Mouse (Mus musculus): ENCODE measurements around the gene Snx32.
"Not testable (repeated sequence)": the region's sequence is repeated elsewhere in the genome, so short reads cannot be mapped to it uniquely, and the experiment has no call there.

Gene Snx32

GRCm38 (mm10) chr19:5512091-5513004 is 2.0 kb upstream of the Snx32 start:
- no peak for DNase-seq (ENCODE audit: low spot score)

GRCm38 (mm10) chr19:5511074-5511632 is 815 bp upstream of the Snx32 start:
- DNase-seq (ENCODE audit: low spot score), result no peak

GRCm38 (mm10) chr19:5503687-5504086 is 6.7 kb downstream of the Snx32 start, which contains the start of gene 1700020D05Rik:
TSS of gene 1700020D05Rik (minus strand) at chr19:5503787.
- DNase-seq (ENCODE audit: low spot score), result no peak

- DNase-seq (ENCODE audit: low spot score), result no peak
Measured at GRCm38 (mm10) chr19:5500330-5500875, 9.9 kb downstream of the Snx32 start.

- DNase-seq (ENCODE audit: low spot score), result no peak
Measured at GRCm38 (mm10) chr19:5496052-5496370, 14.3 kb downstream of the Snx32 start.

GRCm38 (mm10) chr19:5495353-5496051 is 14.8 kb downstream of the Snx32 start:
- DNase-seq (ENCODE audit: low spot score), result no peak

- no peak for DNase-seq (ENCODE audit: low spot score)
Measured at GRCm38 (mm10) chr19:5494314-5494713, 16.0 kb downstream of the Snx32 start.

- not testable (repeated sequence) for DNase-seq (ENCODE audit: low spot score)
Measured at GRCm38 (mm10) chr19:5493301-5493721, 17.0 kb downstream of the Snx32 start.

- no peak for DNase-seq (ENCODE audit: low spot score)
Measured at GRCm38 (mm10) chr19:5492641-5493040, 17.7 kb downstream of the Snx32 start.

- DNase-seq (ENCODE audit: low spot score), result peak; percentile 87
Measured at GRCm38 (mm10) chr19:5490898-5491708, 19.2 kb downstream of the Snx32 start.

- peak; percentile 96 for DNase-seq (ENCODE audit: low spot score)
Measured at GRCm38 (mm10) chr19:5490313-5490897, 19.9 kb downstream of the Snx32 start, which contains the start of gene Cfl1. TSS of gene Cfl1 (plus strand) at chr19:5490455.

- not testable (repeated sequence) for DNase-seq (ENCODE audit: low spot score)
Measured at GRCm38 (mm10) chr19:5489721-5490120, 20.6 kb downstream of the Snx32 start.

GRCm38 (mm10) chr19:5488878-5489571 is 21.3 kb downstream of the Snx32 start:
- peak; percentile 96 for DNase-seq (ENCODE audit: low spot score)

- DNase-seq (ENCODE audit: low spot score), result peak; percentile 95
Measured at GRCm38 (mm10) chr19:5487768-5488550, 22.4 kb downstream of the Snx32 start, which contains the start of gene Mus81. TSS of gene Mus81 (minus strand) at chr19:5488402.

- no peak for DNase-seq (ENCODE audit: low spot score)
Measured at GRCm38 (mm10) chr19:5486771-5487170, 23.6 kb downstream of the Snx32 start.

GRCm38 (mm10) chr19:5486286-5486685 is 24.1 kb downstream of the Snx32 start:
- no peak for DNase-seq (ENCODE audit: low spot score)

GRCm38 (mm10) chr19:5485821-5486220 is 24.5 kb downstream of the Snx32 start:
- DNase-seq (ENCODE audit: low spot score), result no peak

- no peak for DNase-seq (ENCODE audit: low spot score)
Measured at GRCm38 (mm10) chr19:5485371-5485770, 25.0 kb downstream of the Snx32 start.

- DNase-seq (ENCODE audit: low spot score), result no peak
Measured at GRCm38 (mm10) chr19:5484496-5484895, 25.8 kb downstream of the Snx32 start.

Data from T-cell, adult 2 months (primary cell).